Mouse (Mus musculus) heart, embryonic 12.5 days (tissue): ENCODE data around the gene Runx1. TPM values are rescaled to one million over a fixed set of nuclear protein-coding genes. Genes with fewer than 3 reads are reported as not detected.
A peak's percentile ranks its signal among the peaks of the same experiment; 100 is the strongest.

Experiments used
- ATAC-seq: fragments of 200-750 bp; cut with Nextera tagmentation; 2 replicates; pipeline ENCODE4 v1.8.0; 2017; ENCODE audit warnings: moderate TSS enrichment, moderate library complexity; ENCODE audit not compliant: insufficient number of reproducible peaks, low FRiP score
- H3K27ac ChIP-seq: fragments of 300-500 bp; sonication (generic); 2 replicates; pipeline ENCODE4 v1.5.1; 2016; ENCODE audit warnings: mild to moderate bottlenecking, moderate library complexity; ENCODE audit not compliant: poor library complexity, severe bottlenecking
- H3K27me3 ChIP-seq: fragments of 300-500 bp; sonication (generic); replicated peaks from 2 replicates; pipeline ENCODE4 v1.6.1; 2016; ENCODE audit warnings: mild to moderate bottlenecking, moderate library complexity
- H3K36me3 ChIP-seq: fragments of 300-500 bp; sonication (generic); 2 replicates; pipeline ENCODE4 v1.6.1; 2016; ENCODE audit warnings: mild to moderate bottlenecking, moderate library complexity
- H3K4me1 ChIP-seq: fragments of 300-500 bp; sonication (generic); replicated peaks from 2 replicates; pipeline ENCODE4 v1.6.1; 2016; ENCODE audit warnings: mild to moderate bottlenecking
- H3K4me2 ChIP-seq: fragments of 300-500 bp; sonication (generic); 2 replicates; pipeline ENCODE4 v1.6.1; 2016; ENCODE audit warnings: mild to moderate bottlenecking, moderate library complexity
- H3K4me3 ChIP-seq: fragments of 300-500 bp; sonication (generic); 2 replicates; pipeline ENCODE4 v1.5.1; 2016; ENCODE audit warnings: mild to moderate bottlenecking
- H3K9ac ChIP-seq: fragments of 300-500 bp; sonication (generic); 2 replicates; pipeline ENCODE4 v1.6.1; 2016; ENCODE audit warnings: mild to moderate bottlenecking, moderate library complexity
- H3K9me3 ChIP-seq: fragments of 300-500 bp; sonication (generic); replicated peaks from 2 replicates; pipeline ENCODE4 v1.6.1; 2016; ENCODE audit warnings: mild to moderate bottlenecking, moderate library complexity
- WGBS: fragments of 180-500 bp; shearing (Covaris S2); methylation state at CpG from one replicate; pipeline ENCODE4 v1.1.7; 2016; 5-methylcytosine and 5-hydroxymethylcytosine counted together
- polyA plus RNA-seq: library from polyadenylated mRNA; unstranded; fragments of >200 nt; fragmentation: Nextera tagmentation; extraction: Ambion mirVana; gene quantifications from 2 replicates; pipeline ENCODE4 v1.2.1, GENCODE M21; 2016

The Runx1 gene
- polyA plus RNA-seq, 1 experiment from 2014 or later, result 1.5 TPM

- Histone ChIP-seq H3K4me3 (no peak overlapping the region), H3K4me2 (no peak overlapping the region), H3K9ac (no peak overlapping the region), H3K4me1 (no peaks in the 10 kb centered on the region), H3K27me3 (peaks cover 21% of the 10 kb centered on the region), H3K36me3 (no peaks in the 10 kb centered on the region), H3K27ac (no peak overlapping the region), H3K9me3 (no peaks in the 10 kb centered on the region)
- 62% methylated on average over 4 of the region's 4 CpGs for WGBS
- no peak for ATAC-seq
Observed at GRCm38 (mm10) chr16:92792905-92793304, 33.0 kb downstream of the Runx1 start.

- no peaks in the 10 kb centered on the region for H3K9me3 ChIP-seq
- no peak overlapping the region for H3K9ac ChIP-seq
- peaks cover 4% of the 10 kb centered on the region for H3K4me1 ChIP-seq
- H3K36me3 ChIP-seq, result no peaks in the 10 kb centered on the region
- ATAC-seq, result no peak
- no peak overlapping the region for H3K27ac ChIP-seq
- 62% methylated on average over 6 of the region's 6 CpGs for WGBS
- H3K4me2 ChIP-seq, result no peak overlapping the region
- H3K4me3 ChIP-seq, result no peak overlapping the region
- H3K27me3 ChIP-seq, result peaks cover 30% of the 10 kb centered on the region
Observed at GRCm38 (mm10) chr16:92790601-92791000, 35.3 kb downstream of the Runx1 start.

DNA sequence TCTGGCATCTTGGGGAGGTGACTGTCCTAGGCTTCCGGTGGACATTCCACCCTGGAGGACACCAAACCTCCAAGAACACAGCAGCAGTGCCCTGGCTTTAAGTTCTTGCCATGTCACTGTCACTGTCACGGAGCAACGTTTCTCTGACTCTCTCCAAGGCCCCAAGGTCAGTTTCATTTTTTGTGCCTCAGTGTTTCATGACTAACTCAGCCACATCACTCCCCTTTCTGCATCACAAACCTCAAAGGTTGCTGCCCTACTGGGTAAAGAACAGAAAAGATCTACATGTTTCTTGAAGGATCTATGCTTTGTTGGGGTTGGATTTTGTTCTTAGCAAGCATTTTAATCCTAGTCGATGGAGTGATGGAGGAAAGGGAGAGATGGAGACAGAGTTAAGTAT, 36.1 kb downstream of the Runx1 start:
- WGBS, result 81% methylated on average over 4 of the region's 4 CpGs

GRCm38 (mm10) chr16:92788446-92788845, 37.5 kb downstream of the Runx1 start:
- Histone ChIP-seq H3K9ac (no peak overlapping the region), H3K27me3 (peaks cover 34% of the 10 kb centered on the region), H3K4me1 (peaks cover 20% of the 10 kb centered on the region), H3K4me3 (no peak overlapping the region), H3K9me3 (no peaks in the 10 kb centered on the region), H3K36me3 (no peaks in the 10 kb centered on the region), H3K4me2 (no peak overlapping the region), H3K27ac (no peak overlapping the region)
- WGBS, result 52% methylated on average over 11 of the region's 11 CpGs
- no peak for ATAC-seq

More for the DNA sequence above, 36.1 kb downstream of the Runx1 start:
- Histone ChIP-seq H3K4me1 (peaks cover 9% of the 10 kb centered on the region), H3K27me3 (peaks cover 29% of the 10 kb centered on the region), H3K9ac (no peak overlapping the region), H3K36me3 (no peaks in the 10 kb centered on the region), H3K9me3 (no peaks in the 10 kb centered on the region), H3K4me3 (no peak overlapping the region), H3K4me2 (no peak overlapping the region), H3K27ac (no peak overlapping the region)
- ATAC-seq, result no peak

DNA sequence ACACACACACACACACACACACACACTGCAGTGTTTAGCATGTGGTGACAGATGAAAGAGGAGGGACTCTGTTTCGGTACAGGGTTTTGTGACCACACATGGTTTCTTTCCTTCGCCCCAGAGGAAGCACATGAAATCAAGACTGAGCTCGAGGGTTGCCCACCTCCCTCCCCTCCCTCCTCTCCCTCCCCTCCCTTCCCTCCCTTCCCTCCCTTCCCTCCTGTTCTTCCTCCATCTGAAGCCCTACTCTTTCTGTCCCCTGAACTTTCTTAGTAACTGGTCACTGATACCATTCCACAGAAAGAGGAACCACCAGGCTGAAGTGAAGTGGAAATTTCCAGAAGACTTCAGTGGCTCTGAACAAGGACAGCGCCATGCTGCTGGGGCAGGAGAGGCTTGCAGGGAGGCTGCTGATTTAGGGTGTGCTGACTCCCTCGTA, 39.0 kb downstream of the Runx1 start:
- ATAC-seq, result no peak
- Histone ChIP-seq H3K4me2 (no peak overlapping the region), H3K9ac (no peak overlapping the region), H3K27me3 (peaks cover 40% of the 10 kb centered on the region), H3K9me3 (no peaks in the 10 kb centered on the region), H3K27ac (no peak overlapping the region), H3K4me1 (peaks cover 25% of the 10 kb centered on the region), H3K36me3 (no peaks in the 10 kb centered on the region), H3K4me3 (no peak overlapping the region)
- 48% methylated on average over 5 of the region's 5 CpGs for WGBS

GRCm38 (mm10) chr16:92786276-92786882, 39.6 kb downstream of the Runx1 start:
- no peak for ATAC-seq
- Histone ChIP-seq H3K4me1 (peaks cover 25% of the 10 kb centered on the region), H3K9me3 (no peaks in the 10 kb centered on the region), H3K4me2 (no peak overlapping the region), H3K36me3 (no peaks in the 10 kb centered on the region), H3K4me3 (no peak overlapping the region), H3K27me3 (peaks cover 43% of the 10 kb centered on the region), H3K9ac (no peak overlapping the region), H3K27ac (no peak overlapping the region)
- WGBS, result 65% methylated on average over 6 of the region's 6 CpGs

DNA sequence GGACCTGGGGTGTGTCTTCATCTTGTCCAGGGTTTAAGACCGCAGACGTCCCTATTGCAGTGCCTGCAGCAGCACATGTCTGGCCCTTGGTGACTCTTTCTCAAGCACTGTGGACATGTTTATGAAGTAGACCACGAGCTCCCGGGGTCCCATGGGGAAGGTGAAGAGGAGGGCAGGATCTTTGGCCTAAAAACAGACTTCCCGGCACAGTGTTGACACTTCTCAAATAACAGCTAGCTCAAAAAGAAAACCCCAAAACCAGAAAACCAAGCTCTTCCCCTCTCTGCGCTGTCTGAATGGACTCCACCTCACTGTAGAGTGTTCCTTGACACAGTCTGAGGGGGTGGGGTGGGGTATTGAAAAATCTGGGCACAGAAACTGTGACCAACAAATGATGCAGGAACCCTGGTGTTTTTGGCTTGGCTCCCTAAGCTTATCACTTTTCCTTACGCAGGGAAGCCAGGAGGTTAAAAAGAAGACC, 42.3 kb downstream of the Runx1 start:
- Histone ChIP-seq H3K9me3 (no peaks in the 10 kb centered on the region), H3K36me3 (no peaks in the 10 kb centered on the region), H3K27ac (no peak overlapping the region), H3K4me3 (no peak overlapping the region), H3K4me2 (0 out of 2 replicates have a peak overlapping the region, but pooled peaks have one; percentile 18), H3K27me3 (peaks cover 62% of the 10 kb centered on the region), H3K9ac (no peak overlapping the region), H3K4me1 (peaks cover 30% of the 10 kb centered on the region)
- ATAC-seq, result no peak
- 27% methylated on average over 7 of the region's 7 CpGs for WGBS

- H3K27ac ChIP-seq, result no peak overlapping the region
- ATAC-seq, result no peak
- H3K4me1 ChIP-seq, result peaks cover 39% of the 10 kb centered on the region
- no peaks in the 10 kb centered on the region for H3K36me3 ChIP-seq
- no peak overlapping the region for H3K4me2 ChIP-seq
- peaks cover 51% of the 10 kb centered on the region for H3K27me3 ChIP-seq
- H3K4me3 ChIP-seq, result no peak overlapping the region
- H3K9ac ChIP-seq, result no peak overlapping the region
- 78% methylated on average over 6 of the region's 6 CpGs for WGBS
- no peaks in the 10 kb centered on the region for H3K9me3 ChIP-seq
Observed at GRCm38 (mm10) chr16:92782408-92782807, 43.5 kb downstream of the Runx1 start.

- Histone ChIP-seq H3K27me3 (peaks cover 57% of the 10 kb centered on the region), H3K9me3 (no peaks in the 10 kb centered on the region), H3K27ac (no peak overlapping the region), H3K36me3 (no peaks in the 10 kb centered on the region), H3K9ac (no peak overlapping the region), H3K4me3 (no peak overlapping the region), H3K4me2 (no peak overlapping the region), H3K4me1 (peaks cover 32% of the 10 kb centered on the region)
- no peak for ATAC-seq
- WGBS, result 84% methylated on average over 9 of the region's 9 CpGs
Observed at GRCm38 (mm10) chr16:92779896-92780435, 46.0 kb downstream of the Runx1 start.

- no peaks in the 10 kb centered on the region for H3K36me3 ChIP-seq
- H3K4me2 ChIP-seq, result no peak overlapping the region
- H3K27me3 ChIP-seq, result peaks cover 52% of the 10 kb centered on the region
- no peak overlapping the region for H3K4me3 ChIP-seq
- H3K9me3 ChIP-seq, result no peaks in the 10 kb centered on the region
- no peak for ATAC-seq
- WGBS, result 86% methylated on average over 2 of the region's 2 CpGs
- no peak overlapping the region for H3K27ac ChIP-seq
- H3K9ac ChIP-seq, result no peak overlapping the region
- peaks cover 26% of the 10 kb centered on the region for H3K4me1 ChIP-seq
Observed at GRCm38 (mm10) chr16:92779175-92779574, 46.8 kb downstream of the Runx1 start.

GRCm38 (mm10) chr16:92778096-92778780, 47.7 kb downstream of the Runx1 start:
- Histone ChIP-seq H3K9ac (no peak overlapping the region), H3K27ac (no peak overlapping the region), H3K4me1 (peaks cover 17% of the 10 kb centered on the region), H3K4me2 (no peak overlapping the region), H3K9me3 (0 out of 2 replicates have a peak, but pooled peaks cover under 1% of the 10 kb centered on the region), H3K36me3 (no peaks in the 10 kb centered on the region), H3K27me3 (peaks cover 48% of the 10 kb centered on the region), H3K4me3 (no peak overlapping the region)
- ATAC-seq, result 0 out of 2 replicates have a peak, but pooled peaks have one; percentile 33
- WGBS, result 23% methylated on average over 9 of the region's 9 CpGs
